Mouse (Mus musculus) hindbrain, embryonic 11.5 days (tissue): ENCODE data around the gene Siah2. TPM values are rescaled to one million over a fixed set of nuclear protein-coding genes. Genes with fewer than 3 reads are reported as not detected.

Experiments
- ATAC-seq: fragments of 200-750 bp; cut with Nextera tagmentation; 2 replicates; pipeline ENCODE4 v1.8.0; 2017; ENCODE audit warnings: mild to moderate bottlenecking, moderate TSS enrichment, moderate library complexity; ENCODE audit not compliant: low FRiP score
- DNase-seq: peaks from one replicate; pipeline ENCODE4 v3.0.0-alpha.2; 2015; ENCODE audit warnings: low spot score
- H3K27ac ChIP-seq: fragments of 300-500 bp; sonication (generic); 2 replicates; pipeline ENCODE4 v1.5.1; 2014; ENCODE audit warnings: mild to moderate bottlenecking, low read depth, low read length
- H3K27me3 ChIP-seq: fragments of 300-500 bp; sonication (generic); 2 replicates; pipeline ENCODE4 v1.6.1; 2014; ENCODE audit warnings: mild to moderate bottlenecking, low read length, moderate library complexity, mixed read lengths; ENCODE audit not compliant: control insufficient read depth, insufficient read depth
- H3K36me3 ChIP-seq: fragments of 300-500 bp; sonication (generic); 2 replicates; pipeline ENCODE4 v1.6.1; 2014; ENCODE audit warnings: mild to moderate bottlenecking, low read length, moderate library complexity, mixed read lengths; ENCODE audit not compliant: control insufficient read depth, insufficient read depth
- H3K4me1 ChIP-seq: fragments of 300-500 bp; sonication (generic); replicated peaks from 2 replicates; pipeline ENCODE4 v1.6.1; 2014; ENCODE audit warnings: low read length, mixed read lengths; ENCODE audit not compliant: control insufficient read depth, insufficient read depth
- H3K4me2 ChIP-seq: fragments of 300-500 bp; sonication (generic); replicated peaks from 2 replicates; pipeline ENCODE4 v1.6.1; 2014; ENCODE audit warnings: mild to moderate bottlenecking, low read depth, low read length
- H3K4me3 ChIP-seq: fragments of 300-500 bp; sonication (generic); 2 replicates; pipeline ENCODE4 v1.5.1; 2014; ENCODE audit warnings: low read depth, low read length
- H3K9ac ChIP-seq: fragments of 300-500 bp; sonication (generic); 2 replicates; pipeline ENCODE4 v1.6.1; 2014; ENCODE audit warnings: low read depth, low read length
- H3K9me3 ChIP-seq: fragments of 300-500 bp; sonication (generic); 2 replicates; pipeline ENCODE4 v1.6.1; 2016; ENCODE audit warnings: low read length; ENCODE audit not compliant: control insufficient read depth
- WGBS: fragments of 180-500 bp; shearing (Covaris S2); extraction: QIAGEN DNeasy Blood & Tissue Kit; methylation state at CpG from one replicate; pipeline ENCODE4 v1.1.7; 2014; 5-methylcytosine and 5-hydroxymethylcytosine counted together
- polyA plus RNA-seq: library from polyadenylated mRNA; unstranded; fragments of >200 nt; fragmentation: Nextera tagmentation; extraction: Ambion mirVana; gene quantifications from 2 replicates; pipeline ENCODE4 v1.2.1, GENCODE M21; 2014

The Siah2 gene
- polyA plus RNA-seq, 1 experiment from 2014 or later = 4.9 TPM

GRCm38 (mm10) chr3:58702329-58702728, 10.1 kb upstream of the Siah2 start:
- H3K9ac ChIP-seq = no peak overlapping the region
- H3K27me3 ChIP-seq = no peaks in the 10 kb centered on the region
- no peak overlapping the region for H3K4me2 ChIP-seq
- no peak overlapping the region for H3K4me3 ChIP-seq
- H3K4me1 ChIP-seq = no peaks in the 10 kb centered on the region
- H3K9me3 ChIP-seq = no peaks in the 10 kb centered on the region
- no peak for DNase-seq
- WGBS = 86% methylated on average over 1 of the region's 1 CpGs
- no peak for ATAC-seq
- H3K27ac ChIP-seq = no peak overlapping the region
- H3K36me3 ChIP-seq = no peaks in the 10 kb centered on the region

GRCm38 (mm10) chr3:58701441-58701840, 9.2 kb upstream of the Siah2 start:
- no peaks in the 10 kb centered on the region for H3K36me3 ChIP-seq
- no peak for ATAC-seq
- H3K4me1 ChIP-seq = no peaks in the 10 kb centered on the region
- H3K4me2 ChIP-seq = no peak overlapping the region
- 96% methylated on average over 1 of the region's 1 CpGs for WGBS
- no peak overlapping the region for H3K4me3 ChIP-seq
- H3K27ac ChIP-seq = no peak overlapping the region
- H3K27me3 ChIP-seq = no peaks in the 10 kb centered on the region
- H3K9me3 ChIP-seq = no peaks in the 10 kb centered on the region
- DNase-seq = no peak
- H3K9ac ChIP-seq = no peak overlapping the region

- no peaks in the 10 kb centered on the region for H3K4me1 ChIP-seq
- ATAC-seq (no peak), DNase-seq (no peak)
- no peaks in the 10 kb centered on the region for H3K9me3 ChIP-seq
- H3K36me3 ChIP-seq = no peaks in the 10 kb centered on the region
- H3K9ac ChIP-seq = no peak overlapping the region
- H3K27me3 ChIP-seq = no peaks in the 10 kb centered on the region; the same call in 1 of the 2 replicates
- WGBS = 85% methylated on average over 4 of the region's 4 CpGs
- no peak overlapping the region for H3K4me3 ChIP-seq
- no peak overlapping the region for H3K4me2 ChIP-seq
- H3K27ac ChIP-seq = no peak overlapping the region
Observed at GRCm38 (mm10) chr3:58697926-58698325, 5.7 kb upstream of the Siah2 start.

GRCm38 (mm10) chr3:58696806-58697205, 4.6 kb upstream of the Siah2 start:
- Histone ChIP-seq H3K27ac (no peak overlapping the region), H3K27me3 (no peaks in the 10 kb centered on the region; the same call in 1 of the 2 replicates), H3K4me2 (no peak overlapping the region), H3K36me3 (no peaks in the 10 kb centered on the region), H3K9me3 (no peaks in the 10 kb centered on the region), H3K4me1 (no peaks in the 10 kb centered on the region), H3K9ac (no peak overlapping the region), H3K4me3 (no peak overlapping the region)
- no peak for DNase-seq
- WGBS = 59% methylated on average over 3 of the region's 3 CpGs
- no peak for ATAC-seq

- Histone ChIP-seq H3K9me3 (no peaks in the 10 kb centered on the region), H3K36me3 (no peaks in the 10 kb centered on the region), H3K4me1 (no peaks in the 10 kb centered on the region), H3K4me3 (no peak overlapping the region), H3K9ac (no peak overlapping the region), H3K27me3 (no peaks in the 10 kb centered on the region; the same call in 1 of the 2 replicates), H3K4me2 (no peak overlapping the region), H3K27ac (no peak overlapping the region)
- no peak for DNase-seq
- no peak for ATAC-seq
- 53% methylated on average over 7 of the region's 7 CpGs for WGBS
Observed at GRCm38 (mm10) chr3:58695507-58695906, 3.3 kb upstream of the Siah2 start.

GRCm38 (mm10) chr3:58695044-58695443, 2.8 kb upstream of the Siah2 start:
- 83% methylated on average over 1 of the region's 1 CpGs for WGBS
- Histone ChIP-seq H3K27ac (no peak overlapping the region), H3K9me3 (no peaks in the 10 kb centered on the region), H3K27me3 (no peaks in the 10 kb centered on the region; the same call in 1 of the 2 replicates), H3K36me3 (no peaks in the 10 kb centered on the region), H3K4me1 (no peaks in the 10 kb centered on the region), H3K9ac (no peak overlapping the region), H3K4me3 (no peak overlapping the region), H3K4me2 (no peak overlapping the region)
- DNase-seq = no peak
- ATAC-seq = no peak

GRCm38 (mm10) chr3:58693331-58693730, 1.1 kb upstream of the Siah2 start:
- no peak overlapping the region for H3K4me3 ChIP-seq
- no peaks in the 10 kb centered on the region; the same call in 1 of the 2 replicates for H3K27me3 ChIP-seq
- H3K9ac ChIP-seq = no peak overlapping the region
- H3K36me3 ChIP-seq = no peaks in the 10 kb centered on the region
- no peak for DNase-seq
- no peak for ATAC-seq
- no peak overlapping the region for H3K27ac ChIP-seq
- no peak overlapping the region for H3K4me2 ChIP-seq
- 85% methylated on average over 7 of the region's 7 CpGs for WGBS
- no peaks in the 10 kb centered on the region for H3K4me1 ChIP-seq
- no peaks in the 10 kb centered on the region for H3K9me3 ChIP-seq

- H3K4me2 ChIP-seq = peak overlapping the region; percentile 92
- peak; percentile 11 for ATAC-seq
- no peaks in the 10 kb centered on the region for H3K36me3 ChIP-seq
- no peaks in the 10 kb centered on the region; the same call in 1 of the 2 replicates for H3K27me3 ChIP-seq
- peak overlapping the region; percentile 70 for H3K27ac ChIP-seq
- peak; percentile 69 for DNase-seq
- peak overlapping the region; percentile 76 for H3K9ac ChIP-seq
- H3K4me3 ChIP-seq = peak overlapping the region; percentile 83
- H3K4me1 ChIP-seq = no peaks in the 10 kb centered on the region
- WGBS = under 1% methylated on average over 54 of the region's 65 CpGs
- H3K9me3 ChIP-seq = no peaks in the 10 kb centered on the region
Observed at GRCm38 (mm10) chr3:58691374-58691939, 743 bp downstream of the Siah2 start.

GRCm38 (mm10) chr3:58690619-58691373, 1.4 kb downstream of the Siah2 start:
- H3K9ac ChIP-seq = peak overlapping the region; percentile 76
- peak; percentile 66 for DNase-seq
- H3K9me3 ChIP-seq = no peaks in the 10 kb centered on the region
- under 1% methylated on average over 24 of the region's 24 CpGs for WGBS
- no peaks in the 10 kb centered on the region for H3K36me3 ChIP-seq
- no peak for ATAC-seq
- H3K27ac ChIP-seq = 0 out of 2 replicates have a peak overlapping the region, but pooled peaks have one; percentile 17
- H3K27me3 ChIP-seq = no peaks in the 10 kb centered on the region; the same call in 1 of the 2 replicates
- no peaks in the 10 kb centered on the region for H3K4me1 ChIP-seq
- peak overlapping the region; percentile 92 for H3K4me2 ChIP-seq
- peak overlapping the region; percentile 83 for H3K4me3 ChIP-seq
